Mouse (Mus musculus): ENCODE data around the gene Eefsec.

The Eefsec gene

GRCm38 (mm10) chr6:88446063-88447002 lies at the start of gene Eefsec:
Gene Eefsec (minus strand): TSS chr6:88446539.
- DNase-seq (ENCODE audit: low read depth, low spot score), result peak; percentile 70

GRCm38 (mm10) chr6:88493712-88494111 lies 47.4 kb upstream of the Eefsec start:
- no peak for DNase-seq (ENCODE audit: low read depth, low spot score)

- DNase-seq (ENCODE audit: low read depth, low spot score), result no peak
These were observed 44.5 kb upstream of the Eefsec start for GRCm38 (mm10) chr6:88490629-88491354.

GRCm38 (mm10) chr6:88489834-88490233 lies 43.5 kb upstream of the Eefsec start:
- DNase-seq (ENCODE audit: low read depth, low spot score), result no peak

- no peak for DNase-seq (ENCODE audit: low read depth, low spot score)
These were observed 42.7 kb upstream of the Eefsec start for GRCm38 (mm10) chr6:88489026-88489425.

- peak; percentile 54 for DNase-seq (ENCODE audit: low read depth, low spot score)
These were observed 40.6 kb upstream of the Eefsec start for GRCm38 (mm10) chr6:88486893-88487292.

- no peak for DNase-seq (ENCODE audit: low read depth, low spot score)
These were observed 39.0 kb upstream of the Eefsec start for GRCm38 (mm10) chr6:88485378-88485777.

GRCm38 (mm10) chr6:88483913-88484312 lies 37.6 kb upstream of the Eefsec start:
- no peak for DNase-seq (ENCODE audit: low read depth, low spot score)

GRCm38 (mm10) chr6:88483111-88483510 lies 36.8 kb upstream of the Eefsec start:
- no peak for DNase-seq (ENCODE audit: low read depth, low spot score)

- DNase-seq (ENCODE audit: low read depth, low spot score), result no peak
These were observed 34.1 kb upstream of the Eefsec start for GRCm38 (mm10) chr6:88480421-88480820.

- no peak for DNase-seq (ENCODE audit: low read depth, low spot score)
These were observed 23.5 kb upstream of the Eefsec start for GRCm38 (mm10) chr6:88469878-88470277.

GRCm38 (mm10) chr6:88465181-88465920 lies 19.0 kb upstream of the Eefsec start, which contains the start of gene Ruvbl1:
Gene Ruvbl1 (plus strand): TSS chr6:88465409.
- peak; percentile 91 for DNase-seq (ENCODE audit: low read depth, low spot score)

GRCm38 (mm10) chr6:88454545-88454944 lies 8.2 kb upstream of the Eefsec start:
- DNase-seq (ENCODE audit: low read depth, low spot score), result no peak

GRCm38 (mm10) chr6:88447454-88447853 lies 1.1 kb upstream of the Eefsec start:
- DNase-seq (ENCODE audit: low read depth, low spot score), result no peak

GRCm38 (mm10) chr6:88445661-88446060 lies 678 bp downstream of the Eefsec start:
- no peak for DNase-seq (ENCODE audit: low read depth, low spot score)

GRCm38 (mm10) chr6:88444076-88444750 lies 2.1 kb downstream of the Eefsec start:
- DNase-seq (ENCODE audit: low read depth, low spot score), result no peak

GRCm38 (mm10) chr6:88443446-88443845 lies 2.9 kb downstream of the Eefsec start:
- DNase-seq (ENCODE audit: low read depth, low spot score), result no peak

- DNase-seq (ENCODE audit: low read depth, low spot score), result no peak
These were observed 3.8 kb downstream of the Eefsec start for GRCm38 (mm10) chr6:88442551-88442950.

- DNase-seq (ENCODE audit: low read depth, low spot score), result no peak
These were observed 7.3 kb downstream of the Eefsec start for GRCm38 (mm10) chr6:88439056-88439455.

- no peak for DNase-seq (ENCODE audit: low read depth, low spot score)
These were observed 10.7 kb downstream of the Eefsec start for GRCm38 (mm10) chr6:88435609-88436008.

- peak; percentile 13 for DNase-seq (ENCODE audit: low read depth, low spot score)
These were observed 15.1 kb downstream of the Eefsec start for GRCm38 (mm10) chr6:88431202-88431601.

All from retina, postnatal 7 days (tissue).